Mouse (Mus musculus) embryonic fibroblast, embryonic 13.5 days (primary cell): Measurements from ENCODE around the gene Ttc17. TPM values are rescaled to one million over a fixed set of nuclear protein-coding genes. Genes with fewer than 3 reads are reported as not detected.

Experiments used
- H3K27ac ChIP-seq: 2 replicates; pipeline ENCODE4 v1.5.1; 2012; ENCODE audit warnings: low read length, control low read depth, inconsistent platforms; ENCODE audit not compliant: insufficient read depth
- H3K4me1 ChIP-seq: 2 replicates; pipeline ENCODE4 v1.6.1; 2011; ENCODE audit warnings: low read length; ENCODE audit not compliant: control insufficient read depth, insufficient read depth
- H3K4me3 ChIP-seq: 2 replicates; pipeline ENCODE4 v1.5.1; 2011; ENCODE audit warnings: mild to moderate bottlenecking, control low read depth, low read length; ENCODE audit not compliant: insufficient read depth
- CTCF ChIP-seq: IDR thresholded peaks from 2 replicates; pipeline ENCODE4 v1.5.1; 2011; ENCODE audit warnings: mild to moderate bottlenecking, control low read depth, low read length, moderate library complexity, borderline replicate concordance; ENCODE audit not compliant: insufficient read depth
- POLR2A ChIP-seq: IDR thresholded peaks from 2 replicates; pipeline ENCODE4 v1.6.1; 2011; ENCODE audit warnings: low read depth, mild to moderate bottlenecking, control low read depth, low read length, moderate library complexity
- polyA plus RNA-seq: library from polyadenylated mRNA; stranded (reverse); fragments of >200 nt; gene quantifications from 2 replicates; pipeline ENCODE4 v1.2.4, GENCODE M21; 2011; ENCODE audit warnings: low read depth; ENCODE audit not compliant: missing spikeins, insufficient read length

The Ttc17 gene
- polyA plus RNA-seq, 1 experiment, result 44.5 TPM

GRCm38 (mm10) chr2:94381057-94381647 lies 25.3 kb downstream of the Ttc17 start:
- Histone ChIP-seq H3K4me3 (no peak overlapping the region), H3K4me1 (no peaks in the 10 kb centered on the region), H3K27ac (no peak overlapping the region)
- TF ChIP-seq CTCF (no peak), POLR2A (no peak)

- no peak for TF ChIP-seq POLR2A
- no peak for TF ChIP-seq CTCF
- no peaks in the 10 kb centered on the region for H3K4me1 ChIP-seq
- H3K4me3 ChIP-seq, result no peak overlapping the region
- H3K27ac ChIP-seq, result no peak overlapping the region
Measured at GRCm38 (mm10) chr2:94378678-94379077, 27.8 kb downstream of the Ttc17 start.

- TF ChIP-seq POLR2A (no peak), CTCF (peak; percentile 23; the same call in 1 of the 2 replicates)
- no peak overlapping the region for H3K4me3 ChIP-seq
- H3K27ac ChIP-seq, result no peak overlapping the region
- H3K4me1 ChIP-seq, result no peaks in the 10 kb centered on the region
Measured at GRCm38 (mm10) chr2:94371093-94371492, 35.4 kb downstream of the Ttc17 start.

- H3K4me1 ChIP-seq, result no peaks in the 10 kb centered on the region
- TF ChIP-seq CTCF (no peak), POLR2A (no peak)
Measured at GRCm38 (mm10) chr2:94363821-94364220, 42.7 kb downstream of the Ttc17 start.

GRCm38 (mm10) chr2:94360398-94360973 lies 46.0 kb downstream of the Ttc17 start:
- TF ChIP-seq CTCF (no peak), POLR2A (no peak)
- H3K4me1 ChIP-seq, result no peaks in the 10 kb centered on the region
- no peak overlapping the region for H3K27ac ChIP-seq
- no peak overlapping the region for H3K4me3 ChIP-seq

More at GRCm38 (mm10) chr2:94363821-94364220, 42.7 kb downstream of the Ttc17 start:
- no peak overlapping the region for H3K27ac ChIP-seq
- no peak overlapping the region for H3K4me3 ChIP-seq

GRCm38 (mm10) chr2:94348165-94348591 lies 58.3 kb downstream of the Ttc17 start:
- H3K27ac ChIP-seq, result no peak overlapping the region
- TF ChIP-seq POLR2A (no peak), CTCF (no peak)
- peaks cover 2% of the 10 kb centered on the region for H3K4me1 ChIP-seq
- no peak overlapping the region for H3K4me3 ChIP-seq

GRCm38 (mm10) chr2:94346746-94347145 lies 59.7 kb downstream of the Ttc17 start:
- H3K4me3 ChIP-seq, result no peak overlapping the region
- no peak for TF ChIP-seq POLR2A
- no peak for TF ChIP-seq CTCF
- H3K4me1 ChIP-seq, result peaks cover 2% of the 10 kb centered on the region
- no peak overlapping the region for H3K27ac ChIP-seq

GRCm38 (mm10) chr2:94344624-94345023 lies 61.9 kb downstream of the Ttc17 start:
- Histone ChIP-seq H3K4me3 (no peak overlapping the region), H3K4me1 (peaks cover 3% of the 10 kb centered on the region; the same call in 1 of the 2 replicates), H3K27ac (no peak overlapping the region)
- TF ChIP-seq POLR2A (no peak), CTCF (no peak)

GRCm38 (mm10) chr2:94343290-94344285 lies 62.9 kb downstream of the Ttc17 start:
- no peak overlapping the region for H3K27ac ChIP-seq
- no peak overlapping the region for H3K4me3 ChIP-seq
- H3K4me1 ChIP-seq, result peaks cover 6% of the 10 kb centered on the region; the same call in 1 of the 2 replicates
- TF ChIP-seq POLR2A, result no peak
- TF ChIP-seq CTCF, result no peak

GRCm38 (mm10) chr2:94340769-94341168 lies 65.7 kb downstream of the Ttc17 start:
- TF ChIP-seq POLR2A (no peak), CTCF (no peak)
- H3K4me1 ChIP-seq, result peaks cover 6% of the 10 kb centered on the region; the same call in 1 of the 2 replicates

More at GRCm38 (mm10) chr2:94340769-94341168, 65.7 kb downstream of the Ttc17 start:
- Histone ChIP-seq H3K27ac (no peak overlapping the region), H3K4me3 (no peak overlapping the region)
